Mouse (Mus musculus): ENCODE data around the gene Lyst.

- no peak for TF ChIP-seq POLR2A (IDR thresholded peaks at IDR 0.05; ENCODE audit: low read depth, low read length)
- no peak for TF ChIP-seq CTCF (IDR thresholded peaks at IDR 0.05; ENCODE audit: borderline replicate concordance, insufficient read depth, low read length)
Measured at GRCm38 (mm10) chr13:13788070-13788469, 197.9 kb downstream of the Lyst start.

Measured in embryonic fibroblast, embryonic 13.5 days (primary cell).